Mouse (Mus musculus) retina, postnatal 1 day (tissue): ENCODE results near the gene Bcl2l15.
A peak's percentile ranks its signal among the peaks of the same experiment; 100 is the strongest.

Experiments
- DNase-seq: peaks from one replicate; pipeline ENCODE4 v3.0.0-alpha.2; 2012

The Bcl2l15 gene

GRCm38 (mm10) chr3:103874329-103874728 lies 41.9 kb downstream of the Bcl2l15 start:
- DNase-seq = no peak

GRCm38 (mm10) chr3:103885946-103886345 lies 53.5 kb downstream of the Bcl2l15 start:
- DNase-seq = no peak

GRCm38 (mm10) chr3:103887581-103887980 lies 55.2 kb downstream of the Bcl2l15 start:
- DNase-seq = peak; percentile 70

GRCm38 (mm10) chr3:103893374-103893773 lies 61.0 kb downstream of the Bcl2l15 start:
- no peak for DNase-seq
